ENCODE assay signal across 8 mouse cellular contexts in genomic region chr2:151866487-151866886, GRCm38 (mm10). TPM values are rescaled to one million over a fixed set of nuclear protein-coding genes. Genes with fewer than 3 reads are reported as not detected.
DNase-seq lines count a peak whose midpoint lies in the region; ATAC-seq and TF ChIP-seq lines count a peak whose summit lies in the region.

No protein-coding gene starts in this region.

- peak; percentile 88 for DNase-seq in heart, adult 11 months
- DNase-seq in heart, adult 8-10 months (ENCODE audit: low spot score), result no peak
- DNase-seq in adrenal gland, postnatal 10 days, result peak; percentile 78
- DNase-seq in embryonic facial prominence, embryonic 11.5 days (ENCODE audit: low spot score), result peak; percentile 76
- no peak for DNase-seq in intestine, embryonic 14.5 days (ENCODE audit: low spot score)
- peak; percentile 64 to 75 for DNase-seq in left cerebral cortex, adult 2 months (ENCODE audit: extremely low spot score in 1 of 2, low spot score in 2 of 2)
- peak; percentile 9 to 41 for DNase-seq in thymus, postnatal 10 days (ENCODE audit: low spot score in 2 of 2)

- WGBS in embryonic facial prominence, embryonic 11.5 days, result 38% methylated on average over 4 of the region's 4 CpGs
- WGBS in intestine, embryonic 14.5 days, result 37% methylated on average over 4 of the region's 4 CpGs
- 37% methylated on average over 4 of the region's 4 CpGs for WGBS in midbrain, embryonic 16.5 days

- H3K9me3 ChIP-seq in embryonic facial prominence, embryonic 11.5 days (replicated peaks; ENCODE audit: control insufficient read depth, low read length), result no peaks in the 10 kb centered on the region
- H3K9me3 ChIP-seq in intestine, embryonic 14.5 days (ENCODE audit: control insufficient read depth, low read length), result no peaks in the 10 kb centered on the region
- H3K9me3 ChIP-seq in midbrain, embryonic 16.5 days (replicated peaks; ENCODE audit: control insufficient read depth, low read length, poor library complexity, severe bottlenecking), result no peaks in the 10 kb centered on the region

- H3K4me1 ChIP-seq in embryonic facial prominence, embryonic 11.5 days (ENCODE audit: control insufficient read depth, insufficient read depth, low read length), result no peaks in the 10 kb centered on the region
- H3K4me1 ChIP-seq in intestine, embryonic 14.5 days (replicated peaks; ENCODE audit: control insufficient read depth, insufficient read depth, low read length), result no peaks in the 10 kb centered on the region
- H3K4me1 ChIP-seq in midbrain, embryonic 16.5 days (ENCODE audit: control insufficient read depth, insufficient read depth, low read length), result no peaks in the 10 kb centered on the region

- no peak overlapping the region for H3K9ac ChIP-seq in embryonic facial prominence, embryonic 11.5 days (replicated peaks; ENCODE audit: low read length)
- H3K9ac ChIP-seq in intestine, embryonic 14.5 days (ENCODE audit: low read length), result no peak overlapping the region
- H3K9ac ChIP-seq in midbrain, embryonic 16.5 days (ENCODE audit: low read depth, low read length), result no peak overlapping the region

- H3K36me3 ChIP-seq in embryonic facial prominence, embryonic 11.5 days (replicated peaks; ENCODE audit: control insufficient read depth, insufficient read depth, low read depth, low read length), result no peaks in the 10 kb centered on the region
- no peaks in the 10 kb centered on the region for H3K36me3 ChIP-seq in intestine, embryonic 14.5 days (ENCODE audit: control insufficient read depth, insufficient read depth, low read length)
- H3K36me3 ChIP-seq in midbrain, embryonic 16.5 days (ENCODE audit: control insufficient read depth, insufficient read depth, low read length), result no peaks in the 10 kb centered on the region

- no peaks in the 10 kb centered on the region for H3K27me3 ChIP-seq in embryonic facial prominence, embryonic 11.5 days (ENCODE audit: control insufficient read depth, insufficient read depth, low read length)
- H3K27me3 ChIP-seq in intestine, embryonic 14.5 days (replicated peaks; ENCODE audit: control insufficient read depth, insufficient read depth, low read length), result no peaks in the 10 kb centered on the region
- H3K27me3 ChIP-seq in midbrain, embryonic 16.5 days (ENCODE audit: control insufficient read depth, insufficient read depth, low read depth, low read length), result no peaks in the 10 kb centered on the region

- no peak overlapping the region for H3K4me3 ChIP-seq in embryonic facial prominence, embryonic 11.5 days (ENCODE audit: low read depth, low read length)
- H3K4me3 ChIP-seq in intestine, embryonic 14.5 days (ENCODE audit: low read depth, low read length), result no peak overlapping the region
- H3K4me3 ChIP-seq in left cerebral cortex, adult 2 months, result no peak overlapping the region
- no peak overlapping the region for H3K4me3 ChIP-seq in midbrain, embryonic 16.5 days (ENCODE audit: low read depth, low read length)

- TF ChIP-seq CTCF in left cerebral cortex, adult 2 months (IDR thresholded peaks at IDR 0.05), result peak; percentile 73

- H3K4me2 ChIP-seq in embryonic facial prominence, embryonic 11.5 days (ENCODE audit: low read depth, low read length), result no peak overlapping the region
- H3K4me2 ChIP-seq in intestine, embryonic 14.5 days (ENCODE audit: low read length), result no peak overlapping the region
- no peak overlapping the region for H3K4me2 ChIP-seq in midbrain, embryonic 16.5 days (ENCODE audit: low read length)

- no peak overlapping the region for H3K27ac ChIP-seq in embryonic facial prominence, embryonic 11.5 days (replicated peaks; ENCODE audit: low read depth, low read length)
- H3K27ac ChIP-seq in intestine, embryonic 14.5 days (ENCODE audit: low read depth), result no peak overlapping the region
- no peak overlapping the region for H3K27ac ChIP-seq in left cerebral cortex, adult 2 months
- no peak overlapping the region for H3K27ac ChIP-seq in midbrain, embryonic 16.5 days (ENCODE audit: low read length)

- peak; percentile 80 for ATAC-seq in embryonic facial prominence, embryonic 11.5 days (replicated peaks; ENCODE audit: insufficient number of reproducible peaks, low FRiP score, low TSS enrichment, low read depth)
- 0 out of 2 replicates have a peak, but pooled peaks have one; percentile 48 for ATAC-seq in intestine, embryonic 14.5 days (replicated peaks; ENCODE audit: low FRiP score, low TSS enrichment, low read depth)
- ATAC-seq in midbrain, embryonic 16.5 days, result 0 out of 2 replicates have a peak, but pooled peaks have one; percentile 33

- intact Hi-C loops in left cerebral cortex, adult 2 months (cut with DNase I), result loop anchor here (1.0 to 10.0 kb wide), 3 partner anchors 118 to 372 kb away; partner anchors contain the start of genes Nsfl1c and Sdcbp2

RNA-seq across cellular contexts. Expression of gene Rspo4, which starts 23.8 kb away (rescaled TPM):
- not detected for total RNA-seq in heart, adult 8-10 months (2022)
- total RNA-seq in adrenal gland, postnatal 10 days (2021), result not detected
- 0.36 and 0.71 TPM in 2 replicates for polyA plus RNA-seq in embryonic facial prominence, embryonic 11.5 days (2014; fragmentation: Nextera tagmentation; extraction: Ambion mirVana)
- not detected in 2 replicates for polyA plus RNA-seq in intestine, embryonic 14.5 days (2014; fragmentation: Nextera tagmentation; extraction: Ambion mirVana)
- not detected for total RNA-seq in left cerebral cortex, adult 2 months (2021)
- polyA plus RNA-seq in midbrain, embryonic 16.5 days (2015; fragmentation: Nextera tagmentation; extraction: Ambion mirVana), result 0.20 and 0.51 TPM in 2 replicates

RNA-seq across cellular contexts. Expression of gene Angpt4, which starts 44.5 kb away (rescaled TPM):
- under 1 TPM in 3 of 4 experiments, not detected in 1; 0.14 to 0.22 (median 0.16) TPM for total RNA-seq in heart, adult 8-10 months (2022)
- under 1 TPM in 1 of 2 experiments, not detected in 1; 0.51 TPM for total RNA-seq in adrenal gland, postnatal 10 days (2021)
- 0.45 and 0.52 TPM in 2 replicates for polyA plus RNA-seq in embryonic facial prominence, embryonic 11.5 days (2014; fragmentation: Nextera tagmentation; extraction: Ambion mirVana)
- polyA plus RNA-seq in intestine, embryonic 14.5 days (2014; fragmentation: Nextera tagmentation; extraction: Ambion mirVana), result 1.2 and 1.3 TPM in 2 replicates
- not detected for total RNA-seq in left cerebral cortex, adult 2 months (2021)
- polyA plus RNA-seq in midbrain, embryonic 16.5 days (2015; fragmentation: Nextera tagmentation; extraction: Ambion mirVana), result 0.14 and 0.30 TPM in 2 replicates

Comparison
In these comparisons a context has a peak if more than half of its experiments do, and no peak if none do; other contexts are left out.
1. DNase-seq: peak in heart, adult 11 months (single experiment), adrenal gland, postnatal 10 days (single experiment), embryonic facial prominence, embryonic 11.5 days (single experiment), left cerebral cortex, adult 2 months (2 of 2) and thymus, postnatal 10 days (2 of 2); none in heart, adult 8-10 months (single experiment) and intestine, embryonic 14.5 days (single experiment).
2. Peak in every context shown above with its lines, with median percentiles within 50 percentile points of each other: ATAC-seq.